Mouse (Mus musculus): ENCODE data around the gene Nkx2-1.

Gene Nkx2-1

DNA sequence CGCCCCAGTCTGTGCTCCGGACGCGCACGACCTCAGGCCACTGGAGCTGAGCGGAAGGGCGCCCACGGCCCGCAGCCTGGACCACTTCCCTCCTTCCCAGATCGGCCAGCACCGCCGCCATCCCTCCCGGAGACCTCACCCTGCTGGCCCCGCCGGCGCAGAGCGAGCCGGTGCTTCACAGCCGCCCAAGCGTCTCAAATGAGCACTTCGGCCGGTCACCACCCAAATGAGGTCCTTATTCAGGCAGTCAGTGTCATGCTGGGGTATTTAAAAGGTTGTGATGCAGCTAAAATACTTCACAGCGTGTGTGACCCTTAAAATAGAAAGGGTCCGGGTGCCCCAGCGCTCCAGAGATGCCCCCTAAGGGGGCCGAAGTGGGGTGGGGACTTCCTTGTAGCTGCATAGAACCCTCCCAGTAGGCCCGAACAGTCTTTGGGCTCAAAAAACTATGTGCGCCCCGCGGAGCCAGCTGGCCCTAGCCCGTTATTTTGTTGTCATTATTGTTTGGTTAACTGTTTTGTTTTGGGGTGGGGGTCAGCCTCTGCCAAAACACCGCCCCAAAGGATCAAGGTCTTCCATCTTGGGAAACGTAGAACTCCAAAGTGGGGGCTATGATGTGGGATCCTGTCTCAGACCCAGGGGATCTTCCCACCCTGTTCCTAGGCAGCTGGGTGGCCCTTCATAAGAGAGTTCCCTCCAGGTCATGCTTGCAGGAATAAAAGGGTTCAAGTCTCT lies 15.4 kb downstream of the Nkx2-1 start:
- DNase-seq = no peak

DNA sequence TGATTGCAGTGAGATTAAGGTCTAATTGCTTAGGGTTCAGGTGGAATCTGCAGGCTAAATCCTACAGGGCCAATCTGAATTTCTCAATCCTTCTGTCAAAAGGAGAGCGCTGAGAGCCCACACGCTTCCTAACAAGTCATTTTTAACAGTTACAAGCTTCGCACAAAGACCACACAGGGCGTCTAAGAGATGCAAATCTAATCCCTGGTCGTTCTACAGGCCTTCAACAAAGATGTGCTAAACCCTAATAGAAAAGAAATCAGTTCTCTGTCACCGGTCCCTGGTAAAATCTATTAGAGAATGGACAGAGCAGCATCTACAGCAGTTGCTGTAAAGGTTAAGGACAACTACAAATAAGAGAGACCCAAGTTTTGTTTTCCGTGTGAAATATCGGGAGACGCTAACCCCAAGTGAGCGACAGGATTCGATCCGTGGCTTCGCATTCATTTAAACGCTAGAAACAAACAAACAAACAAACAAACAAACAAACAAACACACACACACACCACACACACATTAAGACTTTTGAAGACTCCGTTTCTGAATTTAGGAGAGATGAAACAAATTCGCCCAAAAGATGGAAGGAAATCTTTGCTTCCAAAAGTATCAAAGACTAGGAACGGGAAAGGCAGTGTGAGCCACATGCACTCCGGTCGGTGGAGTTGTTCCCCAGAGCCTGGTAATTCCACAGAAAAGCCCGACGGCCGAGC lies 16.2 kb downstream of the Nkx2-1 start:
- no peak for DNase-seq

DNA sequence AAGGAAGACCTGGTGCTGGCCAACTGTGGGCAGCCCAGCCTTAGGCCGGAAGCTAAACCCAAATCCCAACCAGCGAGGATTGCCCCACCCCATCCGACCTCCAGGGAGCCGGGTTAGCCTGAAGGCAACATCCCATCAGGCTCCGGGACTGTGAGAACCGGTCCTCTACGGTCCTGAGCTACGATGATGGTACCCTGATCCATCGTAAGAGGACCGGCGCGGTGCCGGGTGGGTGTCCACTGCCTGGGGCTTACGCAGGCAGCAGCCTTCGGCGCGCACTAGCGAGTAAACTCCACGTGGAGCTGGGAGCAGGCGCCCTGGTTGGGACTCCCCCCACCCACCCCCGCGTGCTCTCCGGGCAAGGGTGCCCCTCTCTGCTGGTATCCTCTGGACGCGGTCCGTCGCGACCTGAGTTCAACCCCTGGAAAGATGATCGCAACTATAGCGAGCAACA lies 16.9 kb downstream of the Nkx2-1 start:
- DNase-seq = no peak

DNA sequence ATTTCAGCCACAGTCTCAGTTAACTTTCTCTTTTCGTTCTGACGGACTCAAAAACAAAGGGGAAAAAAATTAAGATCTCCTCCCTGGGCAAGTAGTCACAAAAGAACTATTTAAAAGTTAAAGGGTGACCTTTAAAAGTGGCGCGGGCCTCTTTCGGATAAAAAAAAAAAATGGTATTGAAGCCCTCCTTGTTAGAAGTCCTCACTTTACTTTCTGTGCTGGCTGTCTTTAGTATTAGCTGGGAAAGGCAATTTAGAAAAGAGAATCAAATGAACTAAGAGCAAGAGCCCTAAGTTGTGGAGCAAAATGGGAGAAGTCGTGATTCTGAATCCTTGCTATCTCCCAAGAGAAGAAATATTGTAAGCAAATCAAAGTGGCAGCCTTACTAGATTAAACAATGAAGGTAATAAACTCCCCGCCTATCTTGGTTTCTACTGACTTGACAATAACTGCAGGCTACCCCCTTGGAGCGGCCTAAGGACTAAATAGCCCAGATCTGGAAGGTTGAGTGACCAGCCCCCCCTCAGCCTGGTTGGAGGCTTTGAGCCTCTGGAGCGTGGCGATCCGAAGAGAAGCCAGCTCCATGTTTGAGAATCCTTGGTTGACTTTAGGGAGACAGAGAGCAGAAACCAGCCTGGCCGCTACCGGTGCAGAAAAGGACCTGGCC lies 17.5 kb downstream of the Nkx2-1 start:
- DNase-seq = no peak

DNA sequence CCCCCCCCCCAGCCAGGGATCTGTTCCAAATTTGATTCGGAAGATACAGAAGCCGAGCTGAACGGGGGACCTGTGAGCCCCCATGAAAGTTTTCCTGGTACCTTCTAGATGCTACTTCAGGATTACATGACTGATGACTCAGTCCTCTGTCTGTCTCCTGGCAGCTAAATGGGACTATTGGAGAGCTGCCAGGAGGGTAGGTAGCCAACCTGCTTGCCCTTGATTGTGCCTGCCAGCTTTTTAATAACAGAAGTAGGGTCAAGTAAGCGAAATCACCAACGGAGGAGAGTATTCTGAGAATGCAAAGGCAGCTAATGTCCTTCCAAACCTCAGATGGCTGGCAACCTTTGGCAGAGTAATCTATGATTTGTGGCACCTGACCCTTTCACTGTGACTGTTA lies 18.5 kb downstream of the Nkx2-1 start:
- no peak for DNase-seq

DNA sequence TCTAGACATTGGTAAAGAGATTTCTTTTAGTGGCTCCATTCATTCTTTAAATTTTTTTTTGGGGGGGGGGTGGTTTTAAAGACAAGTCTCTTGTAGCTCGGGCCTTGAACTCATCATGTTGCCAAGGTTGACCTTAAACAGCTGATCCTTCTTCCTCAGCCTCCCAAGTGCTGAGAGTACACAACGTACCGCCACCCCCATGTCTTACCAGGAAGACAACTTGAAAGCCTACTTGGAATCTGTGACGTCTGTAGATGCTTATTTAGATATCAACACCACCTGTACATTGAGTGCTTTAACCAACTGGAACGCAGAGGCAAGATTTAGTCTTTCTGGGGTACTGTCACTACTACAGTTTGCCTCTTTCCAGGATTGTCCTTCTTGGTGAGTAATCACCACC lies 21.9 kb downstream of the Nkx2-1 start:
- DNase-seq = no peak

DNA sequence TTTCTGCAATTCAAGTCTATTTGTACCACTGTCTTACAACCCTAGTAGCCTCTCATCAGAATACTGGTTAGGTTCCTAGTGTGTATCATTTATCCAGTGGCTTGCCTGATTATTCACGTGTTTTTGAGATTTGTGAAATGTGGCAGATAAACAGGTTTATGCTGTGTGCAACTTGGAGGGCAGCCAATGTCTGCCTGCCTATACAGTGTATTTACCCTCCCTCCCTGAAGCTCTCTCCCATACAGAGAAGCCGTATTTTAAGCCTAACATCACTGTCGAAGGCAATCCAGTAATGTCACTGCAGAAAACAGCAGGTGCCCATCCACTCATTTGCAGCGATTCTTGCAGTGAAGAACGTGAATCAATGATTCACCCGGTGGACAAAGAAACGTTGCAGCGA lies 28.3 kb downstream of the Nkx2-1 start:
- DNase-seq = no peak

DNA sequence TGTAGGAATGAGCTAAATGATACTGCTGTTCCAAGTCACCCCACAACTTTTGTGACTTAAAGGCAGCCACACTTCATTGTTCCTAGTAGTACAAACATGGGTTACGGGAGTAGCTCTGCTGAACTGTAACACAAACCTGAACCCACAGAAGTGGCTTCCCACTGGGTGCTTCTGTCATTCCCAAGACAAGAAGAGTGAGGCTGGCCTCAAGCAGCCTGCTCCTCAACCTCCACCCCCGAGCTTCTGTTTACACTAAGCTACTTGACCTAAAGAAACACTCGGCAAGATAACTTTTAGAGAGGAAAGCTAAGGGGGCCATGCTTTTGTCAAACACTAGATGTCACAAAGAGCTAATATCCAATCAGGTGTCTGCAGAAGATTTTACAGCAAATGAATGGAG lies 49.7 kb downstream of the Nkx2-1 start:
- no peak for DNase-seq

DNA sequence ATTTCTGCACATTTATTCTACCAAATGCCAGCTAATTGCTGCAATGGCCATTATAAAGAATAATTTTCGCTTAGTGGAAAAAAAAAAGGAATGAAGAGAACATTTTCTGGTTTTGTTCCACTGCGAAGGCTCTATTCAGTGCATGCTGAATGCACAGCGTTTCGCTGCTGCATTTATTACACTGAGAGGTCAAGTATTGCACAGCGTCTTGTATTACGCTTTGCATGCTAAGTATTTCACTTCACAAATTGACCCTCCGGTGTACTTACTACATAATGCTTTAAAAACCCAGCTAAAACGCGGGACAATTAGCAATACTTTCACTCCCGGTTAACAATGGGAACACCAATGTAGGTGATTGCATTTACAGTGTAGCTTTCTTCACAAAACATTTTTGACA lies 54.1 kb downstream of the Nkx2-1 start:
- DNase-seq = no peak

All from right cerebral cortex, postnatal 25 days (tissue).